Mouse (Mus musculus): ENCODE results near the gene Polr2f. TPM values are rescaled to one million over a fixed set of nuclear protein-coding genes. Genes with fewer than 3 reads are reported as not detected.

The Polr2f gene
- polyA plus RNA-seq, 1 experiment from 2014 or later = 321 TPM

GRCm38 (mm10) chr15:79195492-79195891 is 54.7 kb downstream of the Polr2f start:
- no peaks in the 10 kb centered on the region for H3K27me3 ChIP-seq (ENCODE audit: insufficient read depth, low read length)
- no peak for TF ChIP-seq CTCF (IDR thresholded peaks at IDR 0.05; ENCODE audit: low read depth)
- WGBS = 81% methylated on average over 8 of the region's 8 CpGs
- DNase-seq (ENCODE audit: low spot score) = no peak
- no peak for ATAC-seq (replicated peaks; ENCODE audit: low FRiP score, low read depth)
- H3K9ac ChIP-seq (ENCODE audit: low read depth, low read length) = no peak overlapping the region
- no peak overlapping the region for H3K27ac ChIP-seq
- H3K4me3 ChIP-seq (replicated peaks; ENCODE audit: low read depth, low read length) = no peak overlapping the region
- no peaks in the 10 kb centered on the region for H3K36me3 ChIP-seq (ENCODE audit: insufficient read depth, low read length)
- H3K9me3 ChIP-seq (replicated peaks; ENCODE audit: low read length) = no peaks in the 10 kb centered on the region
- H3K4me1 ChIP-seq (replicated peaks; ENCODE audit: insufficient read depth, low read length) = peaks cover 5% of the 10 kb centered on the region; the same call in 1 of the 2 replicates
- H3K4me2 ChIP-seq (ENCODE audit: low read length) = no peak overlapping the region

- DNase-seq (ENCODE audit: low spot score) = no peak
- Histone ChIP-seq H3K27me3 (ENCODE audit: insufficient read depth, low read length) (no peaks in the 10 kb centered on the region), H3K4me2 (ENCODE audit: low read length) (no peak overlapping the region), H3K9me3 (replicated peaks; ENCODE audit: low read length) (no peaks in the 10 kb centered on the region), H3K4me3 (replicated peaks; ENCODE audit: low read depth, low read length) (no peak overlapping the region), H3K27ac (no peak overlapping the region), H3K9ac (ENCODE audit: low read depth, low read length) (no peak overlapping the region), H3K4me1 (replicated peaks; ENCODE audit: insufficient read depth, low read length) (no peaks in the 10 kb centered on the region; the same call in 1 of the 2 replicates), H3K36me3 (ENCODE audit: insufficient read depth, low read length) (no peaks in the 10 kb centered on the region)
- ATAC-seq (replicated peaks; ENCODE audit: low FRiP score, low read depth) = no peak
- no peak for TF ChIP-seq CTCF (IDR thresholded peaks at IDR 0.05; ENCODE audit: low read depth)
- 91% methylated on average over 12 of the region's 12 CpGs for WGBS
Measured at GRCm38 (mm10) chr15:79199390-79199976, 58.7 kb downstream of the Polr2f start.

Other genes with a start within 250 kb of the Polr2f start
- gene Gm49510, start 241.3 kb upstream of the Polr2f start, polyA plus RNA-seq (2015; fragmentation: Nextera tagmentation; extraction: Ambion mirVana) = 0.30 TPM in 1 of 2 replicates, not detected in the other
- gene Sh3bp1, start 241.2 kb upstream of the Polr2f start, polyA plus RNA-seq (2015; fragmentation: Nextera tagmentation; extraction: Ambion mirVana) = 19.6 and 24.6 TPM in 2 replicates
- 7.1 and 7.8 TPM in 2 replicates for gene Pdxp, start 227.1 kb upstream of the Polr2f start, polyA plus RNA-seq (2015; fragmentation: Nextera tagmentation; extraction: Ambion mirVana)
- 576 and 592 TPM in 2 replicates for gene Lgals1, start 214.3 kb upstream of the Polr2f start, polyA plus RNA-seq (2015; fragmentation: Nextera tagmentation; extraction: Ambion mirVana)
- gene Nol12, start 206.1 kb upstream of the Polr2f start, polyA plus RNA-seq (2015; fragmentation: Nextera tagmentation; extraction: Ambion mirVana) = 43.8 and 46.8 TPM in 2 replicates
- 30.5 and 33.0 TPM in 2 replicates for gene Triobp, start 193.3 kb upstream of the Polr2f start, polyA plus RNA-seq (2015; fragmentation: Nextera tagmentation; extraction: Ambion mirVana)
- 522 and 524 TPM in 2 replicates for gene H1f0, start 112.6 kb upstream of the Polr2f start, polyA plus RNA-seq (2015; fragmentation: Nextera tagmentation; extraction: Ambion mirVana)
- gene Galr3, start 99.1 kb upstream of the Polr2f start, polyA plus RNA-seq (2015; fragmentation: Nextera tagmentation; extraction: Ambion mirVana) = 0.13 and 0.24 TPM in 2 replicates
- gene Ankrd54, start 78.1 kb upstream of the Polr2f start, polyA plus RNA-seq (2015; fragmentation: Nextera tagmentation; extraction: Ambion mirVana) = 42.5 and 42.6 TPM in 2 replicates
- 199 and 218 TPM in 2 replicates for gene Eif3l, start 65.8 kb upstream of the Polr2f start, polyA plus RNA-seq (2015; fragmentation: Nextera tagmentation; extraction: Ambion mirVana)
- gene Micall1, start 32.1 kb upstream of the Polr2f start, polyA plus RNA-seq (2015; fragmentation: Nextera tagmentation; extraction: Ambion mirVana) = 5.9 and 6.6 TPM in 2 replicates
- 12.9 and 15.2 TPM in 2 replicates for gene 1700088E04Rik, start 244 bp downstream of the Polr2f start, polyA plus RNA-seq (2015; fragmentation: Nextera tagmentation; extraction: Ambion mirVana)
- gene Sox10, start 24.2 kb downstream of the Polr2f start, polyA plus RNA-seq (2015; fragmentation: Nextera tagmentation; extraction: Ambion mirVana) = 0.23 and 0.25 TPM in 2 replicates
- 31.8 and 35.6 TPM in 2 replicates for gene Pick1, start 88.2 kb downstream of the Polr2f start, polyA plus RNA-seq (2015; fragmentation: Nextera tagmentation; extraction: Ambion mirVana)
- gene Gm49486, start 88.4 kb downstream of the Polr2f start, polyA plus RNA-seq (2015; fragmentation: Nextera tagmentation; extraction: Ambion mirVana) = 0.33 and 0.42 TPM in 2 replicates
- 0.23 TPM in 1 of 2 replicates, not detected in the other for gene Slc16a8, start 113.8 kb downstream of the Polr2f start, polyA plus RNA-seq (2015; fragmentation: Nextera tagmentation; extraction: Ambion mirVana)
- gene Baiap2l2, start 144.5 kb downstream of the Polr2f start, polyA plus RNA-seq (2015; fragmentation: Nextera tagmentation; extraction: Ambion mirVana) = 23.9 and 25.0 TPM in 2 replicates
- 10.7 and 12.2 TPM in 2 replicates for gene Pla2g6, start 187.4 kb downstream of the Polr2f start, polyA plus RNA-seq (2015; fragmentation: Nextera tagmentation; extraction: Ambion mirVana)
- 6.9 and 7.3 TPM in 2 replicates for gene Maff, start 205.6 kb downstream of the Polr2f start, polyA plus RNA-seq (2015; fragmentation: Nextera tagmentation; extraction: Ambion mirVana)